Mouse (Mus musculus) lung, embryonic 16.5 days (tissue): ENCODE measurements around the gene Lrrc56. TPM values are rescaled to one million over a fixed set of nuclear protein-coding genes. Genes with fewer than 3 reads are reported as not detected.

ENCODE experiments used
- ATAC-seq: fragments of 200-750 bp; cut with Nextera tagmentation; 2 replicates; pipeline ENCODE4 v1.8.0; 2017; ENCODE audit warnings: low read depth, mild to moderate bottlenecking, moderate library complexity
- H3K27ac ChIP-seq: fragments of 300-500 bp; sonication (generic); 2 replicates; pipeline ENCODE4 v1.5.1; 2014; ENCODE audit warnings: mild to moderate bottlenecking, control low read depth, low read length
- H3K27me3 ChIP-seq: fragments of 300-500 bp; sonication (generic); 2 replicates; pipeline ENCODE4 v1.6.1; 2014; ENCODE audit warnings: low read depth, low read length, mixed read lengths; ENCODE audit not compliant: control insufficient read depth, insufficient read depth
- H3K36me3 ChIP-seq: fragments of 300-500 bp; sonication (generic); 2 replicates; pipeline ENCODE4 v1.6.1; 2014; ENCODE audit warnings: low read length; ENCODE audit not compliant: control insufficient read depth, insufficient read depth
- H3K4me1 ChIP-seq: fragments of 300-500 bp; sonication (generic); replicated peaks from 2 replicates; pipeline ENCODE4 v1.6.1; 2014; ENCODE audit warnings: low read length, mixed read lengths; ENCODE audit not compliant: control insufficient read depth, insufficient read depth
- H3K4me2 ChIP-seq: fragments of 300-500 bp; sonication (generic); 2 replicates; pipeline ENCODE4 v1.6.1; 2014; ENCODE audit warnings: low read depth, low read length, control low read depth
- H3K4me3 ChIP-seq: fragments of 300-500 bp; sonication (generic); 2 replicates; pipeline ENCODE4 v1.5.1; 2014; ENCODE audit warnings: mild to moderate bottlenecking, low read length, control low read depth
- H3K9ac ChIP-seq: fragments of 300-500 bp; sonication (generic); 2 replicates; pipeline ENCODE4 v1.6.1; 2014; ENCODE audit warnings: low read length, control low read depth
- H3K9me3 ChIP-seq: fragments of 300-500 bp; sonication (generic); 2 replicates; pipeline ENCODE4 v1.6.1; 2016; ENCODE audit warnings: low read length; ENCODE audit not compliant: control insufficient read depth
- WGBS: fragments of 180-500 bp; shearing (Covaris S2); extraction: QIAGEN DNeasy Blood & Tissue Kit; methylation state at CpG from one replicate; pipeline ENCODE4 v1.1.7; 2014; 5-methylcytosine and 5-hydroxymethylcytosine counted together
- polyA plus RNA-seq: library from polyadenylated mRNA; unstranded; fragments of >200 nt; fragmentation: Nextera tagmentation; extraction: Ambion mirVana; gene quantifications from 2 replicates; pipeline ENCODE4 v1.2.1, GENCODE M21; 2015

The Lrrc56 gene
- polyA plus RNA-seq, 1 experiment from 2014 or later: 8.6 TPM

GRCm38 (mm10) chr7:141213605-141214235 lies 19.8 kb downstream of the Lrrc56 start, which contains the start of gene Lmntd2:
Gene Lmntd2 (minus strand): TSS chr7:141214080.
- no peaks in the 10 kb centered on the region for H3K27me3 ChIP-seq
- 87% methylated on average over 11 of the region's 11 CpGs for whole genome bisulfite sequencing

GRCm38 (mm10) chr7:141214310-141214709 lies 20.4 kb downstream of the Lrrc56 start:
- no peak for ATAC-seq
- Histone ChIP-seq H3K4me3 (no peak overlapping the region), H3K27ac (peak overlapping the region; percentile 82), H3K9me3 (no peaks in the 10 kb centered on the region), H3K36me3 (no peaks in the 10 kb centered on the region; the same call in 1 of the 2 replicates), H3K4me2 (no peak overlapping the region), H3K9ac (no peak overlapping the region), H3K27me3 (no peaks in the 10 kb centered on the region), H3K4me1 (peaks cover 21% of the 10 kb centered on the region)
- 36% methylated on average over 3 of the region's 3 CpGs for WGBS

More at GRCm38 (mm10) chr7:141213605-141214235, 19.8 kb downstream of the Lrrc56 start, which contains the start of gene Lmntd2:
- H3K36me3 ChIP-seq: no peaks in the 10 kb centered on the region
- H3K4me3 ChIP-seq: peak within 1 kb of the TSS; percentile 70
- H3K27ac ChIP-seq: peak within 1 kb of the TSS; percentile 82
- H3K9ac ChIP-seq: peak within 1 kb of the TSS; percentile 51
- H3K9me3 ChIP-seq: no peaks in the 10 kb centered on the region
- no peak for ATAC-seq
- H3K4me1 ChIP-seq: peaks cover 21% of the 10 kb centered on the region
- peak within 1 kb of the TSS; percentile 95 for H3K4me2 ChIP-seq

- H3K36me3 ChIP-seq: no peaks in the 10 kb centered on the region; the same call in 1 of the 2 replicates
- WGBS: under 1% methylated on average over 41 of the region's 41 CpGs
- peak within 1 kb of the TSS; percentile 95 for H3K4me2 ChIP-seq
- H3K9ac ChIP-seq: peak within 1 kb of the TSS; percentile 77
- peaks cover 25% of the 10 kb centered on the region for H3K4me1 ChIP-seq
- ATAC-seq: peak; percentile 93
- peak within 1 kb of the TSS; percentile 98 for H3K27ac ChIP-seq
- H3K27me3 ChIP-seq: no peaks in the 10 kb centered on the region
- H3K4me3 ChIP-seq: peak within 1 kb of the TSS; percentile 70
- no peaks in the 10 kb centered on the region for H3K9me3 ChIP-seq
These were observed 21.3 kb downstream of the Lrrc56 start, which contains the start of gene Rassf7 for GRCm38 (mm10) chr7:141215101-141215879. Gene Rassf7 (plus strand): TSS chr7:141215860.

- H3K4me2 ChIP-seq: peak overlapping the region; percentile 95
- H3K9ac ChIP-seq: peak overlapping the region; percentile 77
- peak; percentile 67 for ATAC-seq
- peak overlapping the region; percentile 70 for H3K4me3 ChIP-seq
- H3K27me3 ChIP-seq: no peaks in the 10 kb centered on the region
- H3K9me3 ChIP-seq: no peaks in the 10 kb centered on the region
- H3K36me3 ChIP-seq: no peaks in the 10 kb centered on the region; the same call in 1 of the 2 replicates
- peak overlapping the region; percentile 98 for H3K27ac ChIP-seq
- peaks cover 33% of the 10 kb centered on the region for H3K4me1 ChIP-seq
- 2% methylated on average over 41 of the region's 42 CpGs for WGBS
These were observed 22.1 kb downstream of the Lrrc56 start for GRCm38 (mm10) chr7:141215880-141216733.

GRCm38 (mm10) chr7:141216894-141217293 lies 22.9 kb downstream of the Lrrc56 start:
- H3K4me1 ChIP-seq: peaks cover 36% of the 10 kb centered on the region

GRCm38 (mm10) chr7:141217343-141218013 lies 23.5 kb downstream of the Lrrc56 start:
- Histone ChIP-seq H3K9ac (peak overlapping the region; percentile 77), H3K36me3 (no peaks in the 10 kb centered on the region; the same call in 1 of the 2 replicates), H3K4me1 (peaks cover 41% of the 10 kb centered on the region), H3K4me3 (peak overlapping the region; percentile 70), H3K27me3 (no peaks in the 10 kb centered on the region), H3K9me3 (no peaks in the 10 kb centered on the region), H3K27ac (peak overlapping the region; percentile 98), H3K4me2 (peak overlapping the region; percentile 95)
- 91% methylated on average over 17 of the region's 17 CpGs for WGBS
- no peak for ATAC-seq

More at GRCm38 (mm10) chr7:141216894-141217293, 22.9 kb downstream of the Lrrc56 start:
- Histone ChIP-seq H3K36me3 (no peaks in the 10 kb centered on the region; the same call in 1 of the 2 replicates), H3K4me2 (peak overlapping the region; percentile 95), H3K27me3 (no peaks in the 10 kb centered on the region), H3K27ac (peak overlapping the region; percentile 98), H3K4me3 (peak overlapping the region; percentile 70), H3K9ac (peak overlapping the region; percentile 77), H3K9me3 (no peaks in the 10 kb centered on the region)
- WGBS: 79% methylated on average over 11 of the region's 11 CpGs
- ATAC-seq: no peak

GRCm38 (mm10) chr7:141218141-141218540 lies 24.2 kb downstream of the Lrrc56 start:
- WGBS: 69% methylated on average over 3 of the region's 3 CpGs
- H3K4me3 ChIP-seq: no peak overlapping the region
- H3K4me1 ChIP-seq: peaks cover 48% of the 10 kb centered on the region
- no peak overlapping the region; the same call in 1 of the 2 replicates for H3K27ac ChIP-seq
- no peaks in the 10 kb centered on the region for H3K27me3 ChIP-seq
- H3K36me3 ChIP-seq: no peaks in the 10 kb centered on the region; the same call in 1 of the 2 replicates
- H3K9me3 ChIP-seq: no peaks in the 10 kb centered on the region
- peak overlapping the region; percentile 95 for H3K4me2 ChIP-seq
- ATAC-seq: no peak
- H3K9ac ChIP-seq: peak overlapping the region; percentile 34; the same call in 1 of the 2 replicates

GRCm38 (mm10) chr7:141218557-141219133 lies 24.7 kb downstream of the Lrrc56 start:
- H3K4me2 ChIP-seq: peak overlapping the region; percentile 95
- no peak for ATAC-seq
- peak overlapping the region; percentile 34 for H3K9ac ChIP-seq
- no peaks in the 10 kb centered on the region for H3K27me3 ChIP-seq
- no peaks in the 10 kb centered on the region for H3K9me3 ChIP-seq
- peaks cover 48% of the 10 kb centered on the region for H3K4me1 ChIP-seq
- H3K36me3 ChIP-seq: no peaks in the 10 kb centered on the region; the same call in 1 of the 2 replicates
- no peak overlapping the region; the same call in 1 of the 2 replicates for H3K27ac ChIP-seq
- WGBS: 70% methylated on average over 5 of the region's 5 CpGs
- no peak overlapping the region for H3K4me3 ChIP-seq
